Mouse (Mus musculus) cortical plate, adult 2 months (tissue): ENCODE measurements around the gene Rsph6a.

Experiments
- CTCF ChIP-seq: fragments of 200-500 bp; IDR thresholded peaks from 2 replicates; pipeline ENCODE4 v1.5.1; 2011; ENCODE audit warnings: mild to moderate bottlenecking, control low read depth, low read length; ENCODE audit not compliant: insufficient read depth; ENCODE audit errors: extremely low read depth
- POLR2A ChIP-seq: fragments of 200-500 bp; IDR thresholded peaks from 2 replicates; pipeline ENCODE4 v1.6.1; 2011; ENCODE audit warnings: mild to moderate bottlenecking, low read length, control low read depth; ENCODE audit not compliant: insufficient read depth; ENCODE audit errors: extremely low read depth

DNA sequence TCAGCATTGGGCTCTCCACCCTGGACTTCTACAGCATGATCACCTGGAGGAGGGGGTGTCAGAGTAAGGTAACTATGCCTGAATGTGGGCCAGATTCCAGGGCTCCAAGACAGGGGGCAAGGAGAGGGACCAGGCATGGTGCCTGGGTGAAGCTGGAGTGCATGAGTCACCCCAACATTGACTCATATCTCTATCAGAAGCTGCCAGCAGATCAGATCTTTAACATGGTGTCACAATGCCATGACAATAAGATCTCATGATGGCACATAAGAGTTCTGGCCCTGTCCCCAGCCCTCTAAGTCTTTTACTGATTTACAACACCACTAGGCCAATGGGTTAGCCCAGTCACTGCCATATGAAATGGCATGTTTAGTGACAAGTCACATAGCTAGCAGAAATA is 49.3 kb downstream of the Rsph6a start:
- TF ChIP-seq CTCF (no peak), POLR2A (no peak)
